Mouse (Mus musculus) midbrain, embryonic 13.5 days (tissue): ENCODE data around the gene Vmn2r30. TPM values are rescaled to one million over a fixed set of nuclear protein-coding genes. Genes with fewer than 3 reads are reported as not detected.
"Not testable (repeated sequence)": the region's sequence is repeated elsewhere in the genome, so short reads cannot be mapped to it uniquely, and the experiment has no call there.

Experiments
- ATAC-seq: fragments of 200-750 bp; cut with Nextera tagmentation; 2 replicates; pipeline ENCODE4 v1.8.0; 2017; ENCODE audit warnings: mild to moderate bottlenecking, moderate TSS enrichment, moderate library complexity
- H3K27ac ChIP-seq: fragments of 300-500 bp; sonication (generic); 2 replicates; pipeline ENCODE4 v1.5.1; 2015; ENCODE audit warnings: inconsistent platforms, mild to moderate bottlenecking, moderate library complexity
- H3K27me3 ChIP-seq: fragments of 300-500 bp; sonication (generic); 2 replicates; pipeline ENCODE4 v1.6.1; 2015; ENCODE audit warnings: mild to moderate bottlenecking, inconsistent platforms
- H3K36me3 ChIP-seq: fragments of 300-500 bp; sonication (generic); 2 replicates; pipeline ENCODE4 v1.6.1; 2015; ENCODE audit warnings: mild to moderate bottlenecking, inconsistent platforms
- H3K4me1 ChIP-seq: fragments of 300-500 bp; sonication (generic); replicated peaks from 2 replicates; pipeline ENCODE4 v1.6.1; 2015; ENCODE audit warnings: inconsistent platforms
- H3K4me2 ChIP-seq: fragments of 300-500 bp; sonication (generic); replicated peaks from 2 replicates; pipeline ENCODE4 v1.6.1; 2015; ENCODE audit warnings: moderate library complexity, mild to moderate bottlenecking, inconsistent platforms
- H3K4me3 ChIP-seq: fragments of 300-500 bp; sonication (generic); replicated peaks from 2 replicates; pipeline ENCODE4 v1.5.1; 2015; ENCODE audit warnings: mild to moderate bottlenecking, inconsistent platforms
- H3K9ac ChIP-seq: fragments of 300-500 bp; sonication (generic); replicated peaks from 2 replicates; pipeline ENCODE4 v1.6.1; 2015; ENCODE audit warnings: mild to moderate bottlenecking, inconsistent platforms
- H3K9me3 ChIP-seq: fragments of 300-500 bp; sonication (generic); 2 replicates; pipeline ENCODE4 v1.6.1; 2016; ENCODE audit warnings: mild to moderate bottlenecking, inconsistent platforms
- WGBS: fragments of 180-500 bp; shearing (Covaris S2); methylation state at CpG from one replicate; pipeline ENCODE4 v1.1.7; 2015; 5-methylcytosine and 5-hydroxymethylcytosine counted together
- microRNA-seq: library from miRNA; unstranded; fragments of <30 nt; microRNA quantifications from one replicate; pipeline ENCODE4, GENCODE M21; 2016
- polyA plus RNA-seq: library from polyadenylated mRNA; unstranded; fragments of >200 nt; fragmentation: Nextera tagmentation; extraction: Ambion mirVana; gene quantifications from 2 replicates; pipeline ENCODE4 v1.2.1, GENCODE M21; 2015

The Vmn2r30 gene
- polyA plus RNA-seq, result not detected in 2 replicates

GRCm38 (mm10) chr7:7337509-7337908 is at the start of gene Vmn2r30:
Gene Vmn2r30 (minus strand): TSS chr7:7337609.
- no CpG with 5 or more reads among the region's 1 CpGs for WGBS
- not testable (repeated sequence) for H3K9ac ChIP-seq, H3K4me3 ChIP-seq, H3K4me2 ChIP-seq, H3K4me1 ChIP-seq, H3K9me3 ChIP-seq, H3K27me3 ChIP-seq, ATAC-seq, H3K36me3 ChIP-seq, H3K27ac ChIP-seq

- not testable (repeated sequence) for H3K9me3 ChIP-seq, ATAC-seq, H3K36me3 ChIP-seq, H3K9ac ChIP-seq, H3K4me1 ChIP-seq, H3K4me3 ChIP-seq, H3K27ac ChIP-seq, H3K27me3 ChIP-seq, H3K4me2 ChIP-seq
- 54% methylated on average over 12 of the region's 12 CpGs for WGBS
These were observed 37.0 kb upstream of the Vmn2r30 start, which contains the start of gene Gm45783 for GRCm38 (mm10) chr7:7374431-7374830. Gene Gm45783 (minus strand): TSS chr7:7374573.

- ATAC-seq, result no peak
- Histone ChIP-seq H3K9ac (no peak overlapping the region), H3K36me3 (peaks cover 56% of the 10 kb centered on the region), H3K9me3 (no peaks in the 10 kb centered on the region), H3K27me3 (no peaks in the 10 kb centered on the region), H3K4me1 (0 out of 2 replicates have a peak, but pooled peaks cover 10% of the 10 kb centered on the region), H3K4me3 (no peak overlapping the region), H3K4me2 (no peak overlapping the region), H3K27ac (no peak overlapping the region)
- WGBS, result 77% methylated on average over 16 of the region's 16 CpGs
These were observed 41.8 kb downstream of the Vmn2r30 start for GRCm38 (mm10) chr7:7295595-7295994.

- Histone ChIP-seq H3K36me3 (peaks cover 35% of the 10 kb centered on the region), H3K9me3 (peaks cover 3% of the 10 kb centered on the region; the same call in 1 of the 2 replicates), H3K4me2 (no peak overlapping the region), H3K9ac (no peak overlapping the region), H3K27me3 (no peaks in the 10 kb centered on the region), H3K27ac (no peak overlapping the region), H3K4me3 (no peak overlapping the region), H3K4me1 (no peaks in the 10 kb centered on the region)
- 67% methylated on average over 1 of the region's 1 CpGs for WGBS
- ATAC-seq, result no peak
These were observed 56.0 kb downstream of the Vmn2r30 start for GRCm38 (mm10) chr7:7281383-7281782.

GRCm38 (mm10) chr7:7277966-7278567 is 59.3 kb downstream of the Vmn2r30 start, which contains the start of gene Gm45844:
Gene Gm45844 (minus strand): TSS chr7:7278289.
- not testable (repeated sequence) for H3K9me3 ChIP-seq, H3K27me3 ChIP-seq, H3K4me1 ChIP-seq
- peak; percentile 100 for ATAC-seq
- Histone ChIP-seq H3K4me2 (peak within 1 kb of the TSS; percentile 27), H3K9ac (peak within 1 kb of the TSS; percentile 1; the same call in 1 of the 2 replicates), H3K36me3 (peaks cover 11% of the 10 kb centered on the region), H3K4me3 (peak within 1 kb of the TSS; percentile 36), H3K27ac (peak within 1 kb of the TSS; percentile 19)
- WGBS, result 45% methylated on average over 45 of the region's 45 CpGs

DNA sequence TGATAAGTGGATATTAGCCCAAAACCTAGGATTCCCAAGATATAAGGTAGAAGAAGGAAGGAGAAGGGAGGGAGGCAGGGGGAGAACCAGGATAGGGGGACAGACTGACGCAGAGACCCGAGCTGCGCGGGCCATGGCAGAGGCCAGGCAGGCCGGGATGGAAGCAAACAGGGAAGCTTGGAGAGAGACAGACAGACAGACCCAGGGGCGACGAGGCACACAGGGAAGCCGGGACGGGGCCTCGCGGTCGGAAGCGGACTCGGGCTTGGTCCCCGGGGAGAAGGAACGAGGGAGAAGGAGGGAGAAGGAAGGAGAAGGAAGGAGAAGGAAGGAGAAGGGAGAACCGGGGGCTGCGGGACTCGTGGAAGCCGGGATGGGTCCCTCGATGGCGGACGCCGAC is 59.9 kb downstream of the Vmn2r30 start:
- Histone ChIP-seq H3K4me2 (peak overlapping the region; percentile 27), H3K4me3 (peak overlapping the region; percentile 36), H3K27ac (peak overlapping the region; percentile 19), H3K9ac (peak overlapping the region; percentile 1; the same call in 1 of the 2 replicates)
- 43% methylated on average over 24 of the region's 24 CpGs for WGBS
- not testable (repeated sequence) for H3K27me3 ChIP-seq, H3K9me3 ChIP-seq, H3K4me1 ChIP-seq, H3K36me3 ChIP-seq
- peak; percentile 78 for ATAC-seq

Small RNAs within 50 kb of the gene (microRNA-seq; reads per million reads assigned to microRNA genes)
- gene Mir5620, result 2.5 reads per million, percentile 7 among the genes with 10 or more reads in this experiment

Other genes starting within 250 kb of the Vmn2r30 start
- 23.1 TPM in 2 replicates for gene Zfp954, start 216.1 kb downstream of the Vmn2r30 start, polyA plus RNA-seq
- 21.6 and 21.7 TPM in 2 replicates for gene Zfp773, start 200.9 kb downstream of the Vmn2r30 start, polyA plus RNA-seq
- 3.5 and 3.8 TPM in 2 replicates for gene Zfp418, start 166.3 kb downstream of the Vmn2r30 start, polyA plus RNA-seq
- gene Zfp772, start 127.6 kb downstream of the Vmn2r30 start, polyA plus RNA-seq, result 8.9 and 9.0 TPM in 2 replicates
- gene Vmn2r29, start 90.3 kb downstream of the Vmn2r30 start, polyA plus RNA-seq, result 0.71 and 1.5 TPM in 2 replicates
- 4.6 and 6.0 TPM in 2 replicates for gene Gm45844, start 59.3 kb downstream of the Vmn2r30 start, polyA plus RNA-seq
- gene Clcn4, start 36.8 kb downstream of the Vmn2r30 start, polyA plus RNA-seq, result 150 and 157 TPM in 2 replicates
- gene Gm45783, start 37.0 kb upstream of the Vmn2r30 start, polyA plus RNA-seq, result not detected in 2 replicates
- not detected in 2 replicates for gene Vmn2r31, start 62.1 kb upstream of the Vmn2r30 start, polyA plus RNA-seq
- not detected in 2 replicates for gene Vmn2r32, start 142.4 kb upstream of the Vmn2r30 start, polyA plus RNA-seq
- not detected in 2 replicates for gene Vmn2r33, start 229.2 kb upstream of the Vmn2r30 start, polyA plus RNA-seq